Mouse (Mus musculus): ENCODE results near the gene Snx19. TPM values are rescaled to one million over a fixed set of nuclear protein-coding genes. Genes with fewer than 3 reads are reported as not detected.

Gene Snx19
- total and polyA plus RNA-seq, 3 experiments, result 12.0 to 17.4 TPM; not detected in 1

DNA sequence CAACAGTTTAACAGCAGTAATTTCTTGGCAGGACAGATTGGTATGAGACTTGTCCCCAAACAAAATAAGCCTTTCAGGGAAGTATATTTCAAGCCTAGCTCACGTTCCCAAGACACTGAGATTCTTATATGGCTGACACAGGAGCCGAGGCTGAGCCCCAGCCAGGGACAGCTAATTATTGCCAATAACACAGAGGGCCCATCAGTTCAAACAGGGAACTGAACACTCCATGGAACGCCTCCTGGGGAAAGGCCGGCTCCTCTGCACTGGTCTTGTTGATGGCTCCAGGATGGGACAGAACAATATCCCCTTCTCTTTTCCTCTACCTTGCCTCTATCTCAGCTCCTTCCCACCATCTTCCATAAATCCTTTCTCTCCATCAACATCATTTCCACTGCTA lies 53.1 kb downstream of the Snx19 start:
- H3K9me3 ChIP-seq (replicated peaks; ENCODE audit: insufficient read depth, low read length), result no peaks in the 10 kb centered on the region
- H3K4me3 ChIP-seq (ENCODE audit: control insufficient read depth in 1 of 2, insufficient read depth in 1 of 2, low read depth in 2 of 2, low read length in 2 of 2), result no peak overlapping the region
- no peaks in the 10 kb centered on the region for H3K36me3 ChIP-seq (ENCODE audit: control insufficient read depth in 1 of 2, insufficient read depth in 2 of 2, low read length in 2 of 2)
- no peak overlapping the region for H3K9ac ChIP-seq (ENCODE audit: control insufficient read depth, low read depth, low read length, poor library complexity, severe bottlenecking)
- H3K79me2 ChIP-seq (ENCODE audit: control insufficient read depth, insufficient read depth, low read length, poor library complexity), result no peaks in the 10 kb centered on the region
- no peak for DNase-seq (ENCODE audit: low read depth, low spot score)
- H3K27ac ChIP-seq (ENCODE audit: control insufficient read depth, low read depth, low read length), result no peak overlapping the region
- no peaks in the 10 kb centered on the region for H3K27me3 ChIP-seq (ENCODE audit: control insufficient read depth in 1 of 2, insufficient read depth in 2 of 2, low read length in 2 of 2)
- TF ChIP-seq MXI1 (IDR thresholded peaks at IDR 0.05; ENCODE audit: low read depth, low read length) (no peak), HCFC1 (IDR thresholded peaks at IDR 0.05; ENCODE audit: low read depth, low read length) (no peak), CTCF (IDR thresholded peaks at IDR 0.05 in 2 of 3, conservative IDR thresholded peaks at IDR 0.05 in 1 of 3; ENCODE audit: control insufficient read depth in 1 of 3, insufficient read depth in 1 of 3, low read depth in 2 of 3, low read length in 3 of 3, poor library complexity in 1 of 3, severe bottlenecking in 1 of 3) (no peak), UBTF (IDR thresholded peaks at IDR 0.05; ENCODE audit: borderline replicate concordance, insufficient read depth, low read depth, low read length) (no peak), POLR2AphosphoS2 (IDR thresholded peaks at IDR 0.05; ENCODE audit: low read length) (no peak), ELF1 (IDR thresholded peaks at IDR 0.05; ENCODE audit: low read depth, low read length) (no peak), TCF12 (IDR thresholded peaks at IDR 0.05; ENCODE audit: low read depth, low read length) (no peak), RAD21 (IDR thresholded peaks at IDR 0.05; ENCODE audit: low read depth, low read length) (no peak), JUND (IDR thresholded peaks at IDR 0.05; ENCODE audit: low read depth, low read length) (no peak), POLR2AphosphoS5 (IDR thresholded peaks at IDR 0.05; ENCODE audit: borderline replicate concordance, low read depth, low read length) (no peak), ETS1 (IDR thresholded peaks at IDR 0.05; ENCODE audit: low read depth, low read length) (no peak), NELFE (IDR thresholded peaks at IDR 0.05; ENCODE audit: low read depth, low read length) (no peak), MAFK (IDR thresholded peaks at IDR 0.05; ENCODE audit: borderline replicate concordance, low read depth, low read length) (no peak), MAX (IDR thresholded peaks at IDR 0.05; ENCODE audit: low read length) (no peak), TAL1 (IDR thresholded peaks at IDR 0.05; ENCODE audit: low read length) (no peak), MYC (IDR thresholded peaks at IDR 0.05; ENCODE audit: low read depth, low read length) (no peak), SMC3 (IDR thresholded peaks at IDR 0.05; ENCODE audit: low read depth, low read length) (no peak)
- no peaks in the 10 kb centered on the region for H3K4me1 ChIP-seq (ENCODE audit: control insufficient read depth in 1 of 2, insufficient read depth in 2 of 2, low read length in 2 of 2)

DNA sequence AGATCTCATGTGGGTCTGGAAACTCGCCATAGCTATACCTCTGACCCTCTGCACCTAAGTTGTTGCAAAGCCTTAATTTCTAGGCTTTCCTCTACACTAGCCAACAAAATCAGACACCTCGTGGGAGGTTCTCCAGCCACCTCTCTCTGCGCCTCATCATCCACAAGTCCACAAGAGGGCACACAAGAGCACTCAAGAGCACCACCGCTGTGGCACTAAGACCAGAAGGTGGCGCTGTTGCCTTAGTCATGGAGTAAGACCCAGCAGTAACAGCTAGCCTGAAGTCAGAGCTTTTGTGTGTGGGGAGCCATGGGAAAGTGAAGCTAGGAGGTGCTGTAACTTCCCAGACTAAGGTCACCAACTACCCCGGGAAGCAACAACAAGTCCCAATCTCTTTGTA lies 53.6 kb downstream of the Snx19 start:
- H3K9ac ChIP-seq (ENCODE audit: control insufficient read depth, low read depth, low read length, poor library complexity, severe bottlenecking), result no peak overlapping the region
- H3K27ac ChIP-seq (ENCODE audit: control insufficient read depth, low read depth, low read length), result no peak overlapping the region
- DNase-seq (ENCODE audit: low read depth, low spot score), result peak; percentile 93
- no peaks in the 10 kb centered on the region for H3K36me3 ChIP-seq (ENCODE audit: control insufficient read depth in 1 of 2, insufficient read depth in 2 of 2, low read length in 2 of 2)
- H3K4me1 ChIP-seq (ENCODE audit: control insufficient read depth in 1 of 2, insufficient read depth in 2 of 2, low read length in 2 of 2), result no peaks in the 10 kb centered on the region
- no peaks in the 10 kb centered on the region for H3K9me3 ChIP-seq (replicated peaks; ENCODE audit: insufficient read depth, low read length)
- H3K79me2 ChIP-seq (ENCODE audit: control insufficient read depth, insufficient read depth, low read length, poor library complexity), result no peaks in the 10 kb centered on the region
- H3K27me3 ChIP-seq (ENCODE audit: control insufficient read depth in 1 of 2, insufficient read depth in 2 of 2, low read length in 2 of 2), result no peaks in the 10 kb centered on the region
- TF ChIP-seq ZKSCAN1 (IDR thresholded peaks at IDR 0.05; ENCODE audit: low read depth, low read length), result no peak
- peak; percentile 96 to 100 (median 100); a peak in 5 of 6 replicates for TF ChIP-seq CTCF (IDR thresholded peaks at IDR 0.05 in 2 of 3, conservative IDR thresholded peaks at IDR 0.05 in 1 of 3; ENCODE audit: control insufficient read depth in 1 of 3, insufficient read depth in 1 of 3, low read depth in 2 of 3, low read length in 3 of 3, poor library complexity in 1 of 3, severe bottlenecking in 1 of 3)
- TF ChIP-seq RAD21 (IDR thresholded peaks at IDR 0.05; ENCODE audit: low read depth, low read length), result peak; percentile 98
- TF ChIP-seq ZC3H11A (IDR thresholded peaks at IDR 0.05; ENCODE audit: low read depth, low read length), result peak; percentile 97
- peak; percentile 47; the same call in 1 of the 2 replicates for TF ChIP-seq JUND (IDR thresholded peaks at IDR 0.05; ENCODE audit: low read depth, low read length)
- TF ChIP-seq POLR2A (IDR thresholded peaks at IDR 0.05; ENCODE audit: control insufficient read depth in 1 of 2, insufficient read depth in 1 of 2, low read depth in 1 of 2, low read length in 2 of 2, poor library complexity in 1 of 2), result no peak
- TF ChIP-seq SMC3 (IDR thresholded peaks at IDR 0.05; ENCODE audit: low read depth, low read length), result peak; percentile 99
- 0 out of 2 replicates have a peak, but pooled peaks have one; percentile 7 for TF ChIP-seq USF1 (IDR thresholded peaks at IDR 0.05; ENCODE audit: low read depth, low read length)
- TF ChIP-seq ETS1 (IDR thresholded peaks at IDR 0.05; ENCODE audit: low read depth, low read length), result no peak
- no peak overlapping the region for H3K4me3 ChIP-seq (ENCODE audit: control insufficient read depth in 1 of 2, insufficient read depth in 1 of 2, low read depth in 2 of 2, low read length in 2 of 2)

Data from MEL (cell line).